Mouse (Mus musculus): ENCODE data around the gene Dok1. TPM values are rescaled to one million over a fixed set of nuclear protein-coding genes. Genes with fewer than 3 reads are reported as not detected.

Dok1 gene
- 16.3 TPM for polyA plus RNA-seq (2014; fragmentation: Illumina TruSeq; extraction: RNeasy Lipid Tissue Mini Kit (QIAGEN cat#74804); ENCODE audit: insufficient read depth, low read depth, low replicate concordance)

DNA sequence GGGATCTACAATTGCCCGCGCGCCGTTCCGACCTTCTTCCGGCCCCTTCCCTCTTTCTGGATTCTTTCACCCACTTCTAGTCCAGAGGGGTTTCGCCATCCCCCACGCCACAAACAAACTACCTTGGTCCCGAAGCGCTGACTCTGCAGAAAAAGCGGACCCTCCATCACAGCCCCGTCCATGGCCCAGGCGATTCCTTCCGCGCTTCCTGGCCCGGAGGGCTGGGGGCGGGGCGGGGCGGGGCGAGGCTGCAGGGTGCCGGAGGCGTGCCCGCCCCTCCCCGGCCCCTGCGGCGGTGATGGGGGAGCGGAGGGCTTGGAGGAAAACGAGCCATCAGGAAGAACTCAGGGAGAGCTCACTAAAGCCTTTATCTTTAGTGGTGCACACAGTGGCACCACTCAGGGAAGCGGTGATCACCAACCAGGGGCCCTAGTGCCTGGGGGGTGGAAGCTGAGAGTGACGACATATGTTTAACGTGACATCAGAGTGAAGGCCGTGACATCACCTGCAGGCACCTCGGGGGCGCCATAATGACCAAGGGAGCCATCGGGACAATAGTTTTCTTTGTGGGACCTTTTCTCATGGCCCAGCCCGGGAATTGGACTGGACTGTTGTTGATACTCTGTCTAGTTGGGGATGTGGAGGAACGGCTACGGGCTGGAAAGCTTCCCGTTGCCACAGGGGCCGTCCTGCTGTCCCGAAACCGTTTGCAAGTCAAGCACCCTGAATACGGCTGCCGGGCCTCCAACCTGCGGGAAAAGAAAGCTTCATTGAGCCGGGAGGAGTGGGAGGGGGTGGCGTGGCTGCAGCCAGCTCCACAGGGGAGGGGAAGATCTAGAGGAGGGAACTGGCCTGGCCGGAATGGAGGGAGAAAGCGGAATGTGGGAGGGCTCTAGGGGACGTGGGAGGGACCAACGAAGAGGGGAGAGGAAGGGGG lies at the start of gene Dok1, which contains the start of gene Loxl3:
Dok1 (minus strand) TSS at position 223 of the 937 bp plus-strand sequence.
Loxl3 (plus strand) TSS at position 925 of the 937 bp plus-strand sequence.

DNA sequence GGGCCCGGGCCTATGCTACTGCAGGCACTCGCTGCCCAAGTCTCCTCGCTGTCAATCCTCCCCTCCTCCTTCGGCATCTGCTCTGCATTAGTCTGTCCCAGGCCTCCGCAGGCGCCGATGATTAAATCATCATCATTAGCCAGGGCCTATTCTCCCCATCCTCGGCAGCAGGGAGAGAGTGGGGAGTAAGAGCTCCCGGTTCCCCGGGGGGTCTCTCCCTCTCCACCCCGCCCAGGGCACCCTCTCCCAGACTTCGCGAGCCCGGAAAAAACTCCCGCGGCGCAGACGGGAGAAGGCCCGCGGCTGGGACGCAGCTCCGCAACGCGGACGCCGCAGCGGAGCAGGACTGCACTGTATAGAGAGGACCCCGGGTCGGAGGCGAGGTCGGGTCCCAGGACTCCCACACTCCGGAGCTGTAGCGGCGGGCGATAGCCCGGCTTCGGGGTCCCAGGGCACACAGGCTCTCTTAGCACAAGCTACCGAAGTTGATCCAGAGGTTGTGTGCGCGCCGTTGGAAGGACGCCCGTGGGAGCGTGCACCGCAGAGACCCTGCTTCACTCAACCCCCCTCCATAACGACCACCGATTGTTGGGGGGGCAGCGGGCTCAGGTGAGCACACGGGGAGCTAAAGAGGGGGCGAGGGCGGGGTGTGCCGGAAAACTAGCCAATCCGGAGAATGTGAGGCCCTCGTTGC lies 44.5 kb upstream of the Dok1 start, which contains the start of gene Pcgf1:
Pcgf1 (plus strand) TSS at position 240 of the 694 bp plus-strand sequence.

DNA sequence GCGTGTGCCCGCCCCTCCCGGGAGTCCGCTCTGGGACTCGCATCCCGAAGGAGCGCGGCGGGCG lies 36.8 kb upstream of the Dok1 start, which contains the start of gene Tlx2:
Tlx2 (minus strand) TSS at position 47 of the 64 bp plus-strand sequence.

DNA sequence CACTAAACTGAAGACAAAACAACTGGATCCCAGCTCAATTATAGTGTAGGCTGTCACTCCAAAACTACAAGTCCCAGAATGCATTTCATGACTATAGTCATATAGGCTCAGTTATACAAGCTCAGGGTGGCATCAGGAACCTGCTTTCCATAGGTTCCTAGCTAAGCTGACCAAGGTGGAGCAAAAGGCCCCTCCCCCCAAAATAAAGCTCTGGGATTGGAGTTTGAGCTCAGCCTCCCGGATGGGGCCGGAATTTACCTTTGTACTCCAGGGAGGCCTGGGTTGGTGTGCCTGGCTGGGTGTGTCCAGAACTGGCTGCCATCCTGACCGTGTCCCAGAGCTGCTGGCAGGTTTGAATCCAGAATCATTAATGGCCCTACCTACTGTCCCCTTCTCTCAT lies 24.5 kb upstream of the Dok1 start, which contains the start of gene Dqx1:
Dqx1 (plus strand) TSS at position 55 of the 400 bp plus-strand sequence.

DNA sequence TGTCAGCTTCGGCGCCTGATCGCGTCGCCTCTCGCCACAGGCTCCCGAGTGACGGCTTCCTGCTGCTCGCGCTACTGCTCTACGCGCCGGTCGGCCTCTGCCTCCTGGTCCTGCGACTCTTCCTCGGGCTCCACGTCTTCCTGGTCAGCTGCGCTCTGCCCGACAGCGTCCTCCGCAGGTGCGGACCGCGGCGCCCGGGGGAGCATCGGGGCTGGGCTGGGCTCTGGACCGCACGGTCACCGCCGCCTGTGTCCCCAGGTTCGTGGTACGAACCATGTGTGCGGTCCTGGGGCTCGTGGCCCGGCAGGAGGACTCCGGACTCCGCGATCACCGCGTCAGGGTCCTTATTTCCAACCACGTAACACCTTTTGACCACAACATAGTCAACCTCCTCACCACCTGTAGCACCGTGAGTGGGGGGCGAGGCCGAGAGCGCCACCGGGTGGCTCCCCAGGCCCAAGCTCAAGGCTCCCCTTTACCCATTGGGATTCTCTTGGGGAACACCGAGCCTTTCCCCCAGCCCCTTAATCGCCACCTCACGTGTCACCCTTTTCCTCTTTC lies 21.7 kb upstream of the Dok1 start, which contains the start of gene Htra2:
Htra2 (minus strand) TSS at position 403 of the 561 bp plus-strand sequence.

DNA sequence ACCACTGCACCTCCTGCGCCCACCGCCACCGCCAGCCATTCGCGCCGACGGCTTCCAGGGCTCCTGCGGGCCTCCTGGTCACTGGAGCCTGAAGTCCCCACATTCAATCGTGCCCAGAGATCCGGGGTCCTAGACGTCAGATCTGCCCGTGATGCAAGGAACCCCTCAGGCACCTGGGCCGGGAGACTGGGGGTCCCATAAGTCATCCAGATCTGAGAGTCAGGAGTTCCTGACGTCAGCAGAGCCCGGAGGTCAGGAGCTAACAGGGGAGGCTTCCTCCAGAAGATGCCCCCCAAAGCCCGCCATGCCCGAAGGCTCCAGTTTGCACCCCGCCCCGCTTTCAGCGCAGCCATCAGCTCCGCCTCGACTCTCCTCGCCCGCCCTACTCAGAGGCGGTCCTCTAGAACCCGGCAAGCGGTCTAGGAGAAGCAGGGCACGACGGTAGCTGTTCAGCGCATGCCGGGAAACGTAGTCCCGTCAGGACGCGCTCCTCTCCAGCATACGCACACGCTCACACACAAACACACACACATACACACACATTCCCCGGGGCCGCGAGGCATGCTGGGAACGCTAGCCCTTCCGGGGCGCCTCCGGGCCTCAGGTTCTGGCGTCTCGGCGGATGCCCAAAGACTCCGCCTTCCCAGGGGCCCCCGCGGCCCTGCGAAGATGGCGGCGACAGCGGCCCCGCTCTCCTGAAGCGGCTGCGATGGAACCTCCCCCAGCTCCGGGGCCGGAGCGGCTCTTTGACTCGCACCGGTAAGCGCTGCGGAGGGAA lies 21.0 kb upstream of the Dok1 start, which contains the start of gene Aup1:
Aup1 (plus strand) TSS at position 448 of the 778 bp plus-strand sequence.

Other genes with a start within 250 kb of the Dok1 start
- 5.8 TPM for gene Sema4f, start 93.7 kb downstream of the Dok1 start, polyA plus RNA-seq (2014; fragmentation: Illumina TruSeq; extraction: RNeasy Lipid Tissue Mini Kit (QIAGEN cat#74804); ENCODE audit: insufficient read depth, low read depth, low replicate concordance)
- 2.0 TPM for gene M1ap, start 86.6 kb downstream of the Dok1 start, polyA plus RNA-seq (2014; fragmentation: Illumina TruSeq; extraction: RNeasy Lipid Tissue Mini Kit (QIAGEN cat#74804); ENCODE audit: insufficient read depth, low read depth, low replicate concordance)
- gene Loxl3, start 702 bp upstream of the Dok1 start, polyA plus RNA-seq (2014; fragmentation: Illumina TruSeq; extraction: RNeasy Lipid Tissue Mini Kit (QIAGEN cat#74804); ENCODE audit: insufficient read depth, low read depth, low replicate concordance), result 3.4 TPM
- 127 TPM for gene Aup1, start 21.1 kb upstream of the Dok1 start, polyA plus RNA-seq (2014; fragmentation: Illumina TruSeq; extraction: RNeasy Lipid Tissue Mini Kit (QIAGEN cat#74804); ENCODE audit: insufficient read depth, low read depth, low replicate concordance)
- gene Htra2, start 21.8 kb upstream of the Dok1 start, polyA plus RNA-seq (2014; fragmentation: Illumina TruSeq; extraction: RNeasy Lipid Tissue Mini Kit (QIAGEN cat#74804); ENCODE audit: insufficient read depth, low read depth, low replicate concordance), result 34.7 TPM
- 2.2 TPM for gene Dqx1, start 24.4 kb upstream of the Dok1 start, polyA plus RNA-seq (2014; fragmentation: Illumina TruSeq; extraction: RNeasy Lipid Tissue Mini Kit (QIAGEN cat#74804); ENCODE audit: insufficient read depth, low read depth, low replicate concordance)
- not detected for gene Tlx2, start 36.8 kb upstream of the Dok1 start, polyA plus RNA-seq (2014; fragmentation: Illumina TruSeq; extraction: RNeasy Lipid Tissue Mini Kit (QIAGEN cat#74804); ENCODE audit: insufficient read depth, low read depth, low replicate concordance)
- gene Pcgf1, start 44.4 kb upstream of the Dok1 start, polyA plus RNA-seq (2014; fragmentation: Illumina TruSeq; extraction: RNeasy Lipid Tissue Mini Kit (QIAGEN cat#74804); ENCODE audit: insufficient read depth, low read depth, low replicate concordance), result 16.3 TPM
- gene Lbx2, start 52.9 kb upstream of the Dok1 start, polyA plus RNA-seq (2014; fragmentation: Illumina TruSeq; extraction: RNeasy Lipid Tissue Mini Kit (QIAGEN cat#74804); ENCODE audit: insufficient read depth, low read depth, low replicate concordance), result 2.9 TPM
- 1.3 TPM for gene Ccdc142, start 68.1 kb upstream of the Dok1 start, polyA plus RNA-seq (2014; fragmentation: Illumina TruSeq; extraction: RNeasy Lipid Tissue Mini Kit (QIAGEN cat#74804); ENCODE audit: insufficient read depth, low read depth, low replicate concordance)
- gene Gm42688, start 68.1 kb upstream of the Dok1 start, polyA plus RNA-seq (2014; fragmentation: Illumina TruSeq; extraction: RNeasy Lipid Tissue Mini Kit (QIAGEN cat#74804); ENCODE audit: insufficient read depth, low read depth, low replicate concordance), result 1.8 TPM
- 86.8 TPM for gene Mrpl53, start 75.6 kb upstream of the Dok1 start, polyA plus RNA-seq (2014; fragmentation: Illumina TruSeq; extraction: RNeasy Lipid Tissue Mini Kit (QIAGEN cat#74804); ENCODE audit: insufficient read depth, low read depth, low replicate concordance)
- 17.2 TPM for gene Mogs, start 82.0 kb upstream of the Dok1 start, polyA plus RNA-seq (2014; fragmentation: Illumina TruSeq; extraction: RNeasy Lipid Tissue Mini Kit (QIAGEN cat#74804); ENCODE audit: insufficient read depth, low read depth, low replicate concordance)
- 67.8 TPM for gene Wbp1, start 88.1 kb upstream of the Dok1 start, polyA plus RNA-seq (2014; fragmentation: Illumina TruSeq; extraction: RNeasy Lipid Tissue Mini Kit (QIAGEN cat#74804); ENCODE audit: insufficient read depth, low read depth, low replicate concordance)
- 19.2 TPM for gene Ino80b, start 92.0 kb upstream of the Dok1 start, polyA plus RNA-seq (2014; fragmentation: Illumina TruSeq; extraction: RNeasy Lipid Tissue Mini Kit (QIAGEN cat#74804); ENCODE audit: insufficient read depth, low read depth, low replicate concordance)
- 22.6 TPM for gene Rtkn, start 102.0 kb upstream of the Dok1 start, polyA plus RNA-seq (2014; fragmentation: Illumina TruSeq; extraction: RNeasy Lipid Tissue Mini Kit (QIAGEN cat#74804); ENCODE audit: insufficient read depth, low read depth, low replicate concordance)
- gene Wdr54, start 122.9 kb upstream of the Dok1 start, polyA plus RNA-seq (2014; fragmentation: Illumina TruSeq; extraction: RNeasy Lipid Tissue Mini Kit (QIAGEN cat#74804); ENCODE audit: insufficient read depth, low read depth, low replicate concordance), result 6.7 TPM
- 3.6 TPM for gene 1700003E16Rik, start 122.9 kb upstream of the Dok1 start, polyA plus RNA-seq (2014; fragmentation: Illumina TruSeq; extraction: RNeasy Lipid Tissue Mini Kit (QIAGEN cat#74804); ENCODE audit: insufficient read depth, low read depth, low replicate concordance)
- gene Dctn1, start 132.4 kb upstream of the Dok1 start, polyA plus RNA-seq (2014; fragmentation: Illumina TruSeq; extraction: RNeasy Lipid Tissue Mini Kit (QIAGEN cat#74804); ENCODE audit: insufficient read depth, low read depth, low replicate concordance), result 44.7 TPM
- 8.0 TPM for gene Slc4a5, start 186.4 kb upstream of the Dok1 start, polyA plus RNA-seq (2014; fragmentation: Illumina TruSeq; extraction: RNeasy Lipid Tissue Mini Kit (QIAGEN cat#74804); ENCODE audit: insufficient read depth, low read depth, low replicate concordance)

All from lung, adult 10 weeks (tissue).